Mouse (Mus musculus) small intestine, adult 2 months (tissue): ENCODE results near the gene Ncam1.

ENCODE experiments used
- CTCF ChIP-seq: fragments of 200-500 bp; IDR thresholded peaks from 2 replicates; pipeline ENCODE4 v1.5.1; 2012; ENCODE audit warnings: low read depth, mild to moderate bottlenecking, control low read depth, inconsistent platforms, low read length, moderate library complexity, mixed read lengths; ENCODE audit not compliant: insufficient replicate concordance, insufficient read length; ENCODE audit errors: extremely low read depth
- POLR2A ChIP-seq: fragments of 200-500 bp; IDR thresholded peaks from 2 replicates; pipeline ENCODE4 v1.6.1; 2012; ENCODE audit warnings: low read depth, mild to moderate bottlenecking, control low read depth, inconsistent platforms, low read length, moderate library complexity

- TF ChIP-seq CTCF, result no peak
- TF ChIP-seq POLR2A, result no peak
Observed at GRCm38 (mm10) chr9:49605351-49605750, 193.4 kb downstream of the Ncam1 start.
